Mouse (Mus musculus) heart, embryonic 12.5 days (tissue): ENCODE results near the gene Grin2c. TPM values are rescaled to one million over a fixed set of nuclear protein-coding genes. Genes with fewer than 3 reads are reported as not detected.

Experiments
- ATAC-seq: fragments of 200-750 bp; cut with Nextera tagmentation; 2 replicates; pipeline ENCODE4 v1.8.0; 2017; ENCODE audit warnings: moderate TSS enrichment, moderate library complexity; ENCODE audit not compliant: insufficient number of reproducible peaks, low FRiP score
- H3K27ac ChIP-seq: fragments of 300-500 bp; sonication (generic); 2 replicates; pipeline ENCODE4 v1.5.1; 2016; ENCODE audit warnings: mild to moderate bottlenecking, moderate library complexity; ENCODE audit not compliant: poor library complexity, severe bottlenecking
- H3K27me3 ChIP-seq: fragments of 300-500 bp; sonication (generic); replicated peaks from 2 replicates; pipeline ENCODE4 v1.6.1; 2016; ENCODE audit warnings: mild to moderate bottlenecking, moderate library complexity
- H3K36me3 ChIP-seq: fragments of 300-500 bp; sonication (generic); 2 replicates; pipeline ENCODE4 v1.6.1; 2016; ENCODE audit warnings: mild to moderate bottlenecking, moderate library complexity
- H3K4me1 ChIP-seq: fragments of 300-500 bp; sonication (generic); replicated peaks from 2 replicates; pipeline ENCODE4 v1.6.1; 2016; ENCODE audit warnings: mild to moderate bottlenecking
- H3K4me2 ChIP-seq: fragments of 300-500 bp; sonication (generic); 2 replicates; pipeline ENCODE4 v1.6.1; 2016; ENCODE audit warnings: mild to moderate bottlenecking, moderate library complexity
- H3K4me3 ChIP-seq: fragments of 300-500 bp; sonication (generic); 2 replicates; pipeline ENCODE4 v1.5.1; 2016; ENCODE audit warnings: mild to moderate bottlenecking
- H3K9ac ChIP-seq: fragments of 300-500 bp; sonication (generic); 2 replicates; pipeline ENCODE4 v1.6.1; 2016; ENCODE audit warnings: mild to moderate bottlenecking, moderate library complexity
- H3K9me3 ChIP-seq: fragments of 300-500 bp; sonication (generic); replicated peaks from 2 replicates; pipeline ENCODE4 v1.6.1; 2016; ENCODE audit warnings: mild to moderate bottlenecking, moderate library complexity
- WGBS: fragments of 180-500 bp; shearing (Covaris S2); methylation state at CpG from one replicate; pipeline ENCODE4 v1.1.7; 2016; 5-methylcytosine and 5-hydroxymethylcytosine counted together
- polyA plus RNA-seq: library from polyadenylated mRNA; unstranded; fragments of >200 nt; fragmentation: Nextera tagmentation; extraction: Ambion mirVana; gene quantifications from 2 replicates; pipeline ENCODE4 v1.2.1, GENCODE M21; 2016

Grin2c gene
- polyA plus RNA-seq, 1 experiment from 2014 or later, result 0.15 TPM

DNA sequence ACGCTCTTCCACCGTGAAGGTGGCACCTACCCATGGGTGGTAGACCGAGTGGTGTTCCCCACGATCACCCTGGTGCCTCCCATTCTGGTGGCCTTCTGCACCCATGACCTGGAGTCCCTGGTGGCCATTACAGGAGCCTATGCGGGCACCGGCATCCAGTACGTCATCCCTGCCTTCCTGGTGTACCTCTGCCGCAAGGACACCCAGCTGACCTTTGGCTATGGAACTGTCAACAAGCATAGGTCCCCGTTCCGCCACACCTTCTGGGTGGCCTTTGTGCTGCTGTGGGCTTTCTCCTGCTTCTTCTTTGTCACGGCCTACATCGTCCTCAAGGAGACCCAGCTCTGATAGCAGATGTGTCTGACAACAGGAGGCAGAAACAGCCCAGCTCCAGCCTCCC is 23.3 kb downstream of the Grin2c start:
- H3K9me3 ChIP-seq, result no peaks in the 10 kb centered on the region
- WGBS, result 77% methylated on average over 12 of the region's 12 CpGs
- no peak overlapping the region for H3K4me2 ChIP-seq
- peaks cover 60% of the 10 kb centered on the region for H3K27me3 ChIP-seq
- no peak overlapping the region for H3K4me3 ChIP-seq
- H3K36me3 ChIP-seq, result peaks cover 19% of the 10 kb centered on the region
- no peak overlapping the region for H3K9ac ChIP-seq
- no peak overlapping the region for H3K27ac ChIP-seq
- no peak for ATAC-seq
- peaks cover 28% of the 10 kb centered on the region for H3K4me1 ChIP-seq

DNA sequence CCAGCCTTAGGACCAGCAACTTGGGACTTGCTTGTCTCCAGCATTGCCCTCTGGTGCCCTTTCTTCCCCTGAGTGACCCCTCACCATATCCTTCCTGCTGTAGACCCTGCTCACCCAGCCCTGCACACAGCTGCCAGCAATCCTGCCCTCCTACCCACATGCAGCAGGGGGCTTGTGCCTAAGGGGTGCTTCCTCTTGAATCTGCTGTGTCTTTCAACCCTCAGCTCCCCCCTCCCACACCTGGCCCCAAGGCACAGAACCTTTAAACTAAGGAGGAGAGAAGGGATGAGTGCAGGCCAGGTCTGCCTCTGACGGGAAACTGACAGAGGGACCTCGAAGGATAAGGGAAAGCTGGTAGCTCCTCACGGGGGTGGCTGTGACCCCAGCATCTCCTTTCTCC is 24.3 kb downstream of the Grin2c start:
- ATAC-seq, result no peak
- 58% methylated on average over 3 of the region's 3 CpGs for WGBS
- peaks cover 56% of the 10 kb centered on the region for H3K27me3 ChIP-seq
- H3K9me3 ChIP-seq, result no peaks in the 10 kb centered on the region
- H3K4me1 ChIP-seq, result peaks cover 23% of the 10 kb centered on the region
- H3K4me2 ChIP-seq, result no peak overlapping the region
- H3K36me3 ChIP-seq, result peaks cover 19% of the 10 kb centered on the region
- H3K4me3 ChIP-seq, result no peak overlapping the region
- H3K9ac ChIP-seq, result 0 out of 2 replicates have a peak overlapping the region, but pooled peaks have one; percentile 21
- no peak overlapping the region for H3K27ac ChIP-seq

GRCm38 (mm10) chr11:115241402-115241801 is 25.6 kb downstream of the Grin2c start:
- whole genome bisulfite sequencing, result 85% methylated on average over 11 of the region's 11 CpGs
- H3K9ac ChIP-seq, result no peak overlapping the region
- no peak for ATAC-seq
- H3K27ac ChIP-seq, result no peak overlapping the region
- H3K27me3 ChIP-seq, result peaks cover 43% of the 10 kb centered on the region
- H3K4me2 ChIP-seq, result no peak overlapping the region
- H3K4me3 ChIP-seq, result no peak overlapping the region
- H3K36me3 ChIP-seq, result peaks cover 19% of the 10 kb centered on the region
- no peaks in the 10 kb centered on the region for H3K9me3 ChIP-seq
- H3K4me1 ChIP-seq, result peaks cover 17% of the 10 kb centered on the region

GRCm38 (mm10) chr11:115236570-115236969 is 30.5 kb downstream of the Grin2c start:
- no peak for ATAC-seq
- H3K4me2 ChIP-seq, result no peak overlapping the region
- peaks cover 28% of the 10 kb centered on the region for H3K27me3 ChIP-seq
- peaks cover 46% of the 10 kb centered on the region for H3K4me1 ChIP-seq
- H3K36me3 ChIP-seq, result no peaks in the 10 kb centered on the region
- H3K9ac ChIP-seq, result no peak overlapping the region
- H3K9me3 ChIP-seq, result no peaks in the 10 kb centered on the region
- 24% methylated on average over 5 of the region's 5 CpGs for WGBS
- no peak overlapping the region for H3K4me3 ChIP-seq
- no peak overlapping the region for H3K27ac ChIP-seq

DNA sequence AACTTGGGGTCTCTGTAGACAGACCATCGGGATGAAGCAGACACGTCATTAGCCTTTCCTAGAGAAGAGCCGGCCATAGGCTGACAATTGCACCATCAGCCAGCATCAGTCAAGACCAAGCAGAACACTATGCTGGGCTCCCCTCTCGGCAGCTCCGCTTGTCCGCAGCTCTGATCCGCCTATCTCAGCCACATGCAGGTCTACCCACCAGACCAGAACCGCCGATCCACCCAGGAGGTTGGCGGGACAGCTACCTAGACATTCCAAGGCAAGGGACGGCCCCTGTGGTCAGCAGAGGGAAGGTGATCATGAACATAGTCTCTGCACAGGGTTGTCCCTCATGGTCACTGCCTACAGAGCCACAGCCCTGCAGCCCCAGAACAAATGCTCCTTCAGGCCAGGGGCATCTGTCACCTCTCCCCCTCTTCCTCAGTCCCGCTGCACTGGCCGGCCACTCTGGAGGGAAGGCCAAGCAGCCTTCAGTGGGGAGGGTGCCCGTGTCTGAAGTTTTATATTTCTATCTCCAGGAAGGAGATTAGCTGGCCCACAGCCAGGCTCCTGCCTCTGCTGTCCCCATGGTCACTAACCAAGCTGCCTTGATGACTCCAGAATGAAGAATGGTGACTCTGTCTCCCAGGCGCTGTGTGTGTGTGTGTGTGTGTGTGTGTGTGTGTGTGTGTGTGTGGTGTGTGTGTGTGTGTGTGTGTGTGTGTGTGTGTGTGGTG is 32.6 kb downstream of the Grin2c start:
- no peak overlapping the region for H3K27ac ChIP-seq
- no peak overlapping the region for H3K4me3 ChIP-seq
- no peak overlapping the region for H3K4me2 ChIP-seq
- no peaks in the 10 kb centered on the region for H3K36me3 ChIP-seq
- H3K27me3 ChIP-seq, result peaks cover 33% of the 10 kb centered on the region
- no peaks in the 10 kb centered on the region for H3K9me3 ChIP-seq
- peak; percentile 51; the same call in 1 of the 2 replicates for ATAC-seq
- H3K4me1 ChIP-seq, result peaks cover 63% of the 10 kb centered on the region
- 56% methylated on average over 15 of the region's 15 CpGs for WGBS
- no peak overlapping the region for H3K9ac ChIP-seq

DNA sequence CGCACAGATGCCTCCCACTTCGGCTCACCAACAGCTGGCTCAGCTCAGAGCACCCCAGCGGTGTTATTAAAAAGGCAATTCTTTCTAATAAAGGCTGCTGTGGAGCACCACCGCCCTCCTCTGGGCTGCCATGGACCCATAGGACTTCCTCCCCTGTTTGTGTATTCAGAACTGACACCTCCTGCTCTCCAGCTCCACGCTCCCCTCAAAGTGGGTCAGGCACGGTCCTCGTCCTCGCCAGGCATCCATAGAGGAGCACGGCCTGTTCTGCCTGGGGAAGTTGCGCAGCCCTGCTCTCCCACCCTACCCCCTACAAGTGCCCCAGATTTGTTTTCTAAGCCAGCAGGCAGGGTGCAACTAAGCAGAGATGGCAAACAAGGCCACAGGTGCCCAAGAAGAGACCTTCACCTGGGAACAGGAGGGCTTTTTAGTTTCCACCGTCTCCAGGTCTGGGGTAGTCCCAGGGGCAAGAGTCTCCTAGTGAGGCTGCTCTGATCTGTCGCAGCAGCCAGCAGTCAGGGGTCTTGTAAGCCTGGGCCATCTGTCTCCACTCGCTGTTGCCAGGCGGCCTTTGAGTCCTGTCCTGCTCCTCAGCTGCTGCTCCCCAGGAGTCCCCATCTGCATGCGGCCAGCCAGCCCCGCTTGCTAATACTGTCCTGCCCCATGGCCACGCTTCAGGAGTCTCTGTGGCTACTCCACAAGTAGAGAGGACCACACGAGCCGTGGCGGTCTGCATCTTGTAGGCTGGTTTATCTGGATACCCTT is 33.3 kb downstream of the Grin2c start:
- no peak for ATAC-seq
- no peaks in the 10 kb centered on the region for H3K9me3 ChIP-seq
- no peak overlapping the region for H3K27ac ChIP-seq
- H3K36me3 ChIP-seq, result no peaks in the 10 kb centered on the region
- no peak overlapping the region for H3K4me2 ChIP-seq
- H3K4me3 ChIP-seq, result no peak overlapping the region
- 61% methylated on average over 20 of the region's 20 CpGs for WGBS
- H3K27me3 ChIP-seq, result peaks cover 30% of the 10 kb centered on the region
- H3K4me1 ChIP-seq, result peaks cover 70% of the 10 kb centered on the region
- no peak overlapping the region for H3K9ac ChIP-seq

DNA sequence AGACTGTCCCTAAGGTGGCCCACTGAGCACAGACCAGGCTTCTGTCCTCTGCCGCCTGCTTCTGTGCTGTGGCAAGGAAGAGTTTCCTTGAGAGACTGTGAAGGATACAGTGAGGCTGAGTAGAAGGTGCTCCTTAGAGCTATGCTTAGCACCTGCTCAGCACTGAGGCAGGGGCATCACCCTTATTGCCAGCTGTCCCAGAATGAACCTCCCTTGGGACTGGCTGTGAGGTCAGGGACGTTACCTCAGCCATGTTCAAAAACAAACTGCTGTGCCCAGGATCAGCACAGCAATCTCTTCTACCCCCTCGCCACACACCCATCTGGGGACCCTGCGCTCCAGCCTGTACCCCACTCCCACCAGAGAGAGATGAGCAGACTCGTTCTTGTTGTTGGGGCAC is 34.2 kb downstream of the Grin2c start:
- no peaks in the 10 kb centered on the region for H3K36me3 ChIP-seq
- peaks cover 24% of the 10 kb centered on the region for H3K27me3 ChIP-seq
- peaks cover 78% of the 10 kb centered on the region for H3K4me1 ChIP-seq
- no peak overlapping the region for H3K4me2 ChIP-seq
- 73% methylated on average over 5 of the region's 5 CpGs for WGBS
- no peak overlapping the region for H3K9ac ChIP-seq
- ATAC-seq, result no peak
- H3K27ac ChIP-seq, result no peak overlapping the region
- H3K4me3 ChIP-seq, result no peak overlapping the region
- H3K9me3 ChIP-seq, result no peaks in the 10 kb centered on the region

DNA sequence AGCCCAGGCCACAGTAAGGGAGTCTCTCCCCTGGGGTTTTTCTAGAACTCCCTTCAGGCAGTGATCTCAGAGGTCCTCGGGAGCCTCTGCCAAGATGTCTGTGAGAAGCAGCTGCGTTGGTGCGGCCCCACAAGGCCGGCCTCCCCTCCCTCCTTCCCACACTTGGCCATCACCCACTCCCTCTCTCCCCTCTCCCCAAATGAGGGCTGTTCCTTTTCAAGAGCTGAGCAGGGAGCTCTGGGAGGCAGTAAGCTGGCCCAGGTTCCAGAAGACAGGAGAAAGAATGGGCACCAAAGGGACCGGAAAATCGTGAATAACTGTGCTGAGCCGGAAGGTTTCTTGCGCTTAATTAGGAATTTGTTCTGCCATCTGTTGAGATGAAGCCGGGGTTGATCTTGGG is 35.1 kb downstream of the Grin2c start:
- no peak for ATAC-seq
- H3K4me1 ChIP-seq, result peaks cover 87% of the 10 kb centered on the region
- H3K9me3 ChIP-seq, result no peaks in the 10 kb centered on the region
- H3K36me3 ChIP-seq, result no peaks in the 10 kb centered on the region
- no peak overlapping the region for H3K4me2 ChIP-seq
- H3K27ac ChIP-seq, result no peak overlapping the region
- no peak overlapping the region for H3K9ac ChIP-seq
- WGBS, result 66% methylated on average over 9 of the region's 9 CpGs
- H3K27me3 ChIP-seq, result peaks cover 23% of the 10 kb centered on the region
- no peak overlapping the region for H3K4me3 ChIP-seq

- H3K4me1 ChIP-seq, result peaks cover 87% of the 10 kb centered on the region
- H3K36me3 ChIP-seq, result no peaks in the 10 kb centered on the region
- 0 out of 2 replicates have a peak overlapping the region, but pooled peaks have one; percentile 20 for H3K9ac ChIP-seq
- 51% methylated on average over 14 of the region's 14 CpGs for WGBS
- H3K9me3 ChIP-seq, result no peaks in the 10 kb centered on the region
- H3K27ac ChIP-seq, result no peak overlapping the region
- H3K4me3 ChIP-seq, result no peak overlapping the region
- peaks cover 23% of the 10 kb centered on the region for H3K27me3 ChIP-seq
- ATAC-seq, result no peak
- H3K4me2 ChIP-seq, result no peak overlapping the region
Observed at GRCm38 (mm10) chr11:115231168-115231915, 35.7 kb downstream of the Grin2c start.

DNA sequence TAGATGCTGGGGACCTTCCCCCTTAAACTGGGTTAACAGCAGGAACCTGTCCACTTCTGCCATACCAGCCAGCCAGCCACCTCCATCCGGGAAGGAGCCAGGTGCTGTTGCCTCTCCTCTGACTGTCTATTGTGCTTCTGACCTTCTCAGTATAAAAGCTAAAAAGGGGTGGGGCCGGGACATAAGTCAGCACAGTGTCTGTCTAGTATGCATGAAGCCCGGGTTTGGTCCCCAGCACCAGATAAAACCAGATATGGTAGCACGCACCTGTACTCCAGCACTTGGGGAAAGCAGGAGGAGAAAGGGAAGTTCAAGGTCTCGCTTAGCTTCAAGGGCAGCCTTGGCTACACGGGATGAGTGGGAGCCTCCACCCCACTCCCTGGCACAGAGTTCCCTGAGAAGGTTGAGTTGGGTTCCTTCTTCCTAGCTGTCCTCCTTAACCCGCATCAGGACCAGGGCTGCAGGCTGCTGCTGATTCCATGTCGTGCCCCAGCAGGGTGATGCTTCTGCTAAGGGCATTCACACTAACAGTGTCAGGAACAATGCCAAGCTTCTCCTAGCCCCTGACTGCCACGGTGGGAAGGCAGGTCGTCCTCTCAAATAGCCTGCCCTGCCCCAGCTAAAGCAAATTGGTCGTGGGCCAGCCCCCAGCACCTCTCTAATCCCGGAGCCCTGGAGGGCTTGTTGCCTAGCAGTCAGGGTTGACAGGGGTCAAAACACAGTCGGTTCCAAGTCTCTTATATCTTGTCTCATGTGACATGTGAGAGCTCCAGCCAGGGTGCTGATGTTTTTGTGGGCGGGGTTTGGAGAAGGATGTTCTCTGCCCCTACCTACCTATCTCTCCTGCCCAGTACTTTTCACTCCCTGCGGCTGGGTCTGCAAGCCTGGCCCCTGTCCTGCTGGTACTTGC is 37.8 kb downstream of the Grin2c start:
- Histone ChIP-seq H3K27ac (no peak overlapping the region), H3K27me3 (peaks cover 23% of the 10 kb centered on the region), H3K9ac (no peak overlapping the region), H3K36me3 (no peaks in the 10 kb centered on the region), H3K4me2 (no peak overlapping the region), H3K9me3 (no peaks in the 10 kb centered on the region), H3K4me3 (no peak overlapping the region), H3K4me1 (peaks cover 88% of the 10 kb centered on the region)
- WGBS, result 46% methylated on average over 15 of the region's 15 CpGs
- no peak for ATAC-seq
